Mouse (Mus musculus) forebrain, embryonic 10.5 days (tissue): Measurements from ENCODE around the gene Sord. TPM values are rescaled to one million over a fixed set of nuclear protein-coding genes. Genes with fewer than 3 reads are reported as not detected.

Experiments used
- DNase-seq: peaks from one replicate; pipeline ENCODE4 v3.0.0-alpha.2; 2017; ENCODE audit warnings: low spot score; ENCODE audit errors: extremely low spot score
- H3K27ac ChIP-seq: fragments of 300-500 bp; sonication (generic); 2 replicates; pipeline ENCODE4 v1.5.1; 2016; ENCODE audit warnings: mild to moderate bottlenecking
- H3K27me3 ChIP-seq: fragments of 300-500 bp; sonication (generic); 2 replicates; pipeline ENCODE4 v1.6.1; 2016; ENCODE audit warnings: mild to moderate bottlenecking; ENCODE audit not compliant: poor library complexity, severe bottlenecking
- H3K36me3 ChIP-seq: fragments of 300-500 bp; sonication (generic); replicated peaks from 2 replicates; pipeline ENCODE4 v1.6.1; 2016; ENCODE audit warnings: mild to moderate bottlenecking, moderate library complexity
- H3K4me1 ChIP-seq: fragments of 300-500 bp; sonication (generic); 2 replicates; pipeline ENCODE4 v1.6.1; 2016
- H3K4me3 ChIP-seq: fragments of 300-500 bp; sonication (generic); 2 replicates; pipeline ENCODE4 v1.5.1; 2016; ENCODE audit warnings: mild to moderate bottlenecking, moderate library complexity
- H3K9me3 ChIP-seq: fragments of 300-500 bp; sonication (generic); 2 replicates; pipeline ENCODE4 v1.6.1; 2016; ENCODE audit warnings: mild to moderate bottlenecking, moderate library complexity
- WGBS: fragments of 180-500 bp; shearing (Covaris S2); methylation state at CpG from one replicate; pipeline ENCODE4 v1.1.7; 2016; 5-methylcytosine and 5-hydroxymethylcytosine counted together
- polyA plus RNA-seq: library from polyadenylated mRNA; unstranded; fragments of >200 nt; fragmentation: Nextera tagmentation; extraction: Ambion mirVana; gene quantifications from 2 replicates; pipeline ENCODE4 v1.2.1, GENCODE M21; 2016

Gene Sord
- polyA plus RNA-seq, 1 experiment from 2014 or later, result 30.7 TPM

DNA sequence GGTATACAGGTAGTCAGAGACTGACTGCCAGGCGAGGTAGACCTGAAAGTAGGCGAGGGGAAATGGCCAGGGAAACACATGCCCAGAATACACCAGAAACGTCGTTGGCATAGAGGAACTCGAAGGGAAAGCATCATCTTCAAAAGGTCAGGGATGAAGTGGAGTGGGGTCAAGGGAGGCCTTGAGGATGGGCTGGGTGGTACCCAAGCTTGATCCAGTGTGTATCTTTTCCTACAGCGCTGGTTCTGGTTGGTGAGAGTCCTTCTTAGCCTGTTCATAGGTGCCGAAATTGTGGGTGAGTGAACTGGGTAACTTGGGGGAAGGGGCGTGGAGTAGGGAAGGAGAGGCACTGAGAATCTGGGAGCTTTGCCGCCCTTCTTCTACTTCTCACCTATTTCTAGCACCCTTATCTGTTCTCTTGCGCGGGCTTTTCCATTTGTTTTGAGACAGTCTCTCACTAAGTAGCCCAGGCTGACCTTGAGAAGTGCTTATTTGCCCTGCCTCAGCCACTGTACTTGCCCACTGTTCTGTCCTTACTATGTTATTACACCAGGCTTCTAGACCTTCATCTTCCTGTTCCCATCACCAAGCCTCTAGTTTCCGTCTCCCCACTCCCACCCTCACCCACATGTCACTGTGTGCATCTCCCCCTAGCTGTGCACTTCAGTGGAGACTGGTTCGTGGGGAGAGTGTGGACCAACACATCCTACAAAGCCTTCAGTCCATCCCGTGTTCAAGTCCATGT, 65.5 kb downstream of the Sord start:
- Histone ChIP-seq H3K36me3 (no peaks in the 10 kb centered on the region), H3K4me3 (no peak overlapping the region), H3K4me1 (peaks cover 58% of the 10 kb centered on the region), H3K27me3 (peaks cover 100% of the 10 kb centered on the region), H3K9me3 (no peaks in the 10 kb centered on the region), H3K27ac (no peak overlapping the region)
- peak; percentile 23 for DNase-seq
- WGBS, result 6% methylated on average over 14 of the region's 14 CpGs

DNA sequence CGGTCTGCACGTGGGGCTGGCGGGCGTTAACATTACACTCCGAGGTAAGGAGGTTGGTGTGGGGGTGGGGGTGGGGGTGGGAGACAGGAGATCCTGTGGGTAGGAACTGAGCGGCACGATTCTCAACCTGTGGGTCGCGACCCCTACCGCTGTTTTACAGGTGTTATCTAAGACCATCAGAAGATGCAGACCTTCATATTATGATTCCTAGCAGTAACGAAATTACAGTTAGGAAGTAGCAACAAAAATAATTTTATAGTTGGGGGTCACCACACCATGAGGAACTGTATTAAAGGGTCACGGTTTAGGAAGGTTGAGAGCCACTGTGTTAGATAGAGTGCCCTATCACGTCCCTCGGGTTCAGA, 66.1 kb downstream of the Sord start:
- Histone ChIP-seq H3K9me3 (no peaks in the 10 kb centered on the region), H3K27me3 (peaks cover 100% of the 10 kb centered on the region), H3K27ac (no peak overlapping the region), H3K36me3 (no peaks in the 10 kb centered on the region), H3K4me1 (peaks cover 58% of the 10 kb centered on the region), H3K4me3 (no peak overlapping the region)
- 4% methylated on average over 14 of the region's 14 CpGs for WGBS
- no peak for DNase-seq

DNA sequence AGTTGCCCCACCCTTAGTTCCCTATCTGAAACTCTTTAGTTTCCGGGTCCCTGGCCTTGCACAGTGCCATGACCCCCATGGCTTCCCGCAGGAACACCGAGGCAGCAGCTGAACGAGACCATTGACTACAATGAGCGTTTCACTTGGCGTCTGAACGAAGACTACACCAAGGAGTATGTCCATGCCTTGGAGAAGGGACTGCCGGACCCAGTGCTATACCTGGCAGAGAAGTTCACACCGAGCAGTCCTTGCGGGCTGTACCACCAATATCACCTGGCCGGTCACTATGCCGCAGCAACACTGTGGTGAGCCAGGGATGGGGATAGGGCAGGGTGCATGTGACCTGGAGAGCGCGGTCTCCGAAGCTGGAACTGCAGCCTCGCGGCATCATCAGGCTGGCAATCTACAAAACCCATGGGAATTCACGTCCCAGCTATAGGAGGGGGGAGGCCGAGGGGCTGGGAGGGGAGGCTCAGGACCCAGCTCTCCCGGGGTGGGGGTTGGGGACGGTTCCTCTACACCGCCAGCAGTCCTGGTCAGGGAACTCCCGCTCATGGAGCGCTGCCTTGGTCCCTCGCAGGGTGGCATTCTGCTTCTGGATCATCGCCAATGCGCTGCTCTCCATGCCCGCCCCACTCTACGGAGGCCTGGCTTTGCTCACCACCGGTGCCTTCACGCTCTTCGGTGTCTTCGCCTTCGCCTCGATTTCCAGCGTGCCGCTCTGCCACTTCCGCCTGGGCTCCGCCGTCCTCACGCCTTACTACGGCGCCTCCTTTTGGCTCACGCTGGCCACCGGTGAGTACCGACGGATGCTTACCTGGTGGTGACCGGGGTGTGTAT, 66.8 kb downstream of the Sord start:
- peak; percentile 45 for DNase-seq
- peaks cover 99% of the 10 kb centered on the region for H3K27me3 ChIP-seq
- no peak overlapping the region for H3K27ac ChIP-seq
- peaks cover 54% of the 10 kb centered on the region for H3K4me1 ChIP-seq
- H3K4me3 ChIP-seq, result peak overlapping the region; percentile 48
- H3K36me3 ChIP-seq, result no peaks in the 10 kb centered on the region
- H3K9me3 ChIP-seq, result no peaks in the 10 kb centered on the region
- WGBS, result under 1% methylated on average over 48 of the region's 48 CpGs

DNA sequence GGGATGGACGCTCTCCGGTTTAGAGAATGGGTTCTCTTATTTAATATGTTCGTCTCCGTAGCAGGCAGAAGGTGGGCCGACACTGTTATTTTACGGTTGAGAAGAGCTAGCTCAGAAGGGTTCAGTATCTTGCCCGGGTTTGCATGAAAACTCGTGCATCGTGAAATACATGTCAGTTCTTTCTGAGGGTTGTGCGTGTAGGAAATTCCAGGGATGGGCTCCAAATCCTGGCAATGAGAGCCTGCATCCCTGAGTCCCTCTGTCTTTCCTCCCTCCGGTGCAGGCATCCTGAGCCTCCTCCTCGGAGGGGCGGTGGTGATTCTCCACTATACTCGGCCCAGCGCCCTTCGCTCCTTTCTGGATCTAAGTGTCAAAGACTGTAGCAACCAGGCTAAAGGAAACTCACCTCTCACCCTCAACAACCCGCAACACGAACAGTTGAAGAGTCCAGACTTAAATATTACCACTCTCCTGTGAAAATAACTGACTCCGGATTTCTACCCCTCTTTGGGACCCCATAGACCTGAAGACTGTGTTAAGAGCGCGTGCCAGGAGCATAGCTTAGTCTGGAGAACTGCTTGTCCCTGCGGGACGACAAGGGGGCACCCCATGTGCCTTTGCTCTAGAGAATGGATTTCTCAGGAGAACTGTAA, 67.5 kb downstream of the Sord start:
- H3K27ac ChIP-seq, result no peak overlapping the region
- WGBS, result 6% methylated on average over 23 of the region's 23 CpGs
- peak overlapping the region; percentile 48 for H3K4me3 ChIP-seq
- H3K27me3 ChIP-seq, result peaks cover 99% of the 10 kb centered on the region
- DNase-seq, result peak; percentile 18
- H3K4me1 ChIP-seq, result peaks cover 47% of the 10 kb centered on the region
- H3K9me3 ChIP-seq, result no peaks in the 10 kb centered on the region
- H3K36me3 ChIP-seq, result no peaks in the 10 kb centered on the region

DNA sequence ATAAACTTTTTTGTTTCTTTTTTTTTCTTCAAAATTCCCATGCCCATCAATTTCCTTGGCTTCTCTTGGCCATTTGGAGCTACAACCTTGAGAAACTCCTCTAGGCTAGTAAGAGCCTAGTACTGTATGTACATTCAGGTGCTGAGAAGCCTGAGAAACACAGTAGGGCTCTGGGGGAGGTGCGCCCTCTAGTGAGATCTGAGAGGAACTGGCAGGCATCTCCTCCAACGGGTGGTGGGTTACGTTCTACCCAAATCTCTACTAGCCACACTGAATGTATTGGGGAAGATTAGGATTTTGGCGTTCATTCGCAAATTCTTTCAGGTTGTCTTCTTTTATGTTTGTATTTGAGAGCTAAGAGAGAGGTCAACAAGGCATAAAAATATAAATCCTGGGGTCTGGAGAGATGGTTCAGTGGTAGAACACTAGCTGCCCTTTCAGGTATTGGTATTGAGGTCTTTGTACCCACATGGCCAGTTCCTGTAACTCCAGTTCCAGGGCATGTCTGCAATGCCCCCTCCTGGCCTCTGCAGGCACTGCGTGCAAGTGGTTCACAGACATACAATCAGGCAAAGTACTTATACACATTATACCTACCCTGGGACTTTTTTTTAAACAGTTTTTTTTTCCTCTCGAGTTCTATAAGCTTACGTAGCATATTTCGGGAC, 68.2 kb downstream of the Sord start:
- DNase-seq, result peak; percentile 71
- H3K36me3 ChIP-seq, result no peaks in the 10 kb centered on the region
- 0 out of 2 replicates have a peak overlapping the region, but pooled peaks have one; percentile 48 for H3K4me3 ChIP-seq
- no peaks in the 10 kb centered on the region for H3K9me3 ChIP-seq
- no peak overlapping the region for H3K27ac ChIP-seq
- 10% methylated on average over 9 of the region's 9 CpGs for WGBS
- peaks cover 42% of the 10 kb centered on the region for H3K4me1 ChIP-seq
- H3K27me3 ChIP-seq, result peaks cover 99% of the 10 kb centered on the region

DNA sequence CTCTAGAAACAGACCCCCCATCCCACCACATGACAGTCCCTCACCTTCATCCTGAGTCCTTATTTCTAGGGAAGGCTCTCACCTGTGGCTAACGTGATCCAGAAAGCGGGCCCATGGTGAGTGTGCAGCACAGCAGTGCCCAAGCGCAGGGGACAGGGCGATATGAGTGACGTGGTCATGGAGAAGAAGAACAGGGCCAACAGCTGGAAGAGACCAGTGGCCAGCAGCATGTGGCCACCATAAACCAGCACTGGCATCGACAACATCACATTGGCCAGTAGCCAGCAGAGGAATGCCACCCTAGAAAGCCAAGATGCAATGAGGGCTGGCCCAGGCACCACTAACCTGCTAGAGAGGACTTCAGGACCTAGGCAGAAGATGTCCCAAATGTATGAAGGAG, 70.0 kb downstream of the Sord start:
- Histone ChIP-seq H3K27ac (no peak overlapping the region), H3K4me3 (no peak overlapping the region), H3K9me3 (no peaks in the 10 kb centered on the region), H3K27me3 (peaks cover 93% of the 10 kb centered on the region), H3K4me1 (peaks cover 23% of the 10 kb centered on the region), H3K36me3 (no peaks in the 10 kb centered on the region)
- 90% methylated on average over 6 of the region's 6 CpGs for WGBS
- DNase-seq, result no peak

- Histone ChIP-seq H3K4me1 (peaks cover 19% of the 10 kb centered on the region), H3K27ac (no peak overlapping the region), H3K36me3 (no peaks in the 10 kb centered on the region), H3K9me3 (no peaks in the 10 kb centered on the region), H3K27me3 (peaks cover 86% of the 10 kb centered on the region), H3K4me3 (no peak overlapping the region)
- WGBS, result 83% methylated on average over 16 of the region's 16 CpGs
- DNase-seq, result no peak
These were observed 70.7 kb downstream of the Sord start for GRCm38 (mm10) chr2:122305097-122305892.

DNA sequence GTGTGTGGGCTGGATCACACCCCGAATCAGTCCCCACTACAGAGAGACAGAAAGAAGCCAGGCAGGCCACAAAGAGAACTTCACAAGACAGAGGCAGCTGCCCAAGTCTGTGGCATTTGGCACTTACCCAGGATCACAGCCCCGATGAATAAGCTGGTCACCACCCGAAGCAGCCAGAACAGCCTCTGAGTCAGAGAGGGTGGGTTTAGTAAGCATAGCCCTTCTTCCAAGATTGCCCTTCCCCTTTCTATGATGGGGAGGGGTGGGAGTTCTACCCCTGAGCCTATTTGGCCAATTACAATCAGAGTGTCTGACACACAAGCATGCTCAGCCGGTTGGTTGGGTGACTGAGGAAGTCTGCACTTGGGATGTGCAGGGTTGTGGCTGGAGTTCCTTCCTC, 71.6 kb downstream of the Sord start:
- peaks cover 86% of the 10 kb centered on the region for H3K27me3 ChIP-seq
- H3K4me3 ChIP-seq, result no peak overlapping the region
- no peaks in the 10 kb centered on the region for H3K9me3 ChIP-seq
- peaks cover 10% of the 10 kb centered on the region for H3K4me1 ChIP-seq
- no peaks in the 10 kb centered on the region for H3K36me3 ChIP-seq
- H3K27ac ChIP-seq, result no peak overlapping the region
- 79% methylated on average over 4 of the region's 4 CpGs for WGBS
- no peak for DNase-seq

DNA sequence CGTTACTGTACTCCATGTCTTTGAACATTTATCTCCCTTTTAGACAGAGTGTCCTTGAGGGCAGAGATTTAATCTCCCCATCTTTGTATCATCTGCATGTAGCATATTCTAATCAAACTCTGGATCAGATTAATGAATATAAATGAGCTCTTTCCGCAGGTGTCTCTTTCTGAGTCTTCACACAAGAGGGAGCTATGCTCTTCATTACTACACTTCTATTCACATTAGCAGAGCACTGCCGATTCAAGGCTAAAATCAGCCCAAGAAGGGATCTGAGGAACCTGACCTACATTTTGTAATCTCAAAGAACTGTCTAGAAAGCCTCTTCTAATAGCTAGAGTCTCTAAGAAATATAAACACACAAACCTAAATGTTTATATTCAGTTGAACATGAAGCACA, 75.1 kb downstream of the Sord start:
- H3K9me3 ChIP-seq, result no peaks in the 10 kb centered on the region
- 47% methylated on average over 3 of the region's 3 CpGs for WGBS
- no peak overlapping the region for H3K27ac ChIP-seq
- peaks cover 12% of the 10 kb centered on the region for H3K4me1 ChIP-seq
- DNase-seq, result no peak
- H3K36me3 ChIP-seq, result no peaks in the 10 kb centered on the region
- H3K27me3 ChIP-seq, result peaks cover 86% of the 10 kb centered on the region
- no peak overlapping the region for H3K4me3 ChIP-seq

DNA sequence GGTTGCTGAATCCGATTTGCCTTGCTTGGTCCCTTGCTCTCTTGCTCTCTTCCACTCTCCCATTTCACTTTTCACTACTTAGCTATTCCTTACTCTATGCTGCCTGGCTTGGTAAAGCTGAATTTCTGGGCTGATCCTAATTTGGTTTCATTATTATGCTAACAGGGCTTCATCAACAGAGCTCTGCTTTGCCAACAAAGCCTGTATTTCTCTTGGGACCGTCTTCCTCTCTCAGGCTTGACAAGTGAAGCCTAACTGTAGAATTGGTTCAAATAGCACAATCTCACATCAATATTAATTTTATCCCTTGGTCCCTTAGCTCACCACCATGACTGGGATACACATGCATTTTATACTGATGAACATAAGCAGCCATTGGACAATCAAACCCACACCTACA, 77.0 kb downstream of the Sord start:
- H3K4me1 ChIP-seq, result peaks cover 12% of the 10 kb centered on the region
- DNase-seq, result no peak
- no peak overlapping the region for H3K4me3 ChIP-seq
- 44% methylated on average over 2 of the region's 2 CpGs for WGBS
- H3K36me3 ChIP-seq, result no peaks in the 10 kb centered on the region
- no peak overlapping the region for H3K27ac ChIP-seq
- H3K27me3 ChIP-seq, result peaks cover 79% of the 10 kb centered on the region
- H3K9me3 ChIP-seq, result no peaks in the 10 kb centered on the region

GRCm38 (mm10) chr2:122312722-122313417, 78.3 kb downstream of the Sord start:
- Histone ChIP-seq H3K9me3 (no peaks in the 10 kb centered on the region), H3K36me3 (no peaks in the 10 kb centered on the region), H3K27me3 (peaks cover 66% of the 10 kb centered on the region), H3K4me3 (peak overlapping the region; percentile 42), H3K27ac (no peak overlapping the region), H3K4me1 (peaks cover 12% of the 10 kb centered on the region)
- DNase-seq, result peak; percentile 67
- WGBS, result 3% methylated on average over 27 of the region's 27 CpGs
